Mouse (Mus musculus) lung, adult 2 months (tissue): Measurements from ENCODE around the gene Baiap2. TPM values are rescaled to one million over a fixed set of nuclear protein-coding genes. Genes with fewer than 3 reads are reported as not detected.
A peak's percentile ranks its signal among the peaks of the same experiment; 100 is the strongest.

Experiments used
- DNase-seq: peaks from one replicate; pipeline ENCODE4 v3.0.0; 2022
- H3K4me1 ChIP-seq: fragments of 200-500 bp; 2 replicates; pipeline ENCODE4 v1.6.1; 2011; ENCODE audit warnings: low read length; ENCODE audit not compliant: control insufficient read depth, insufficient read depth
- H3K4me3 ChIP-seq: fragments of 200-500 bp; replicated peaks from 2 replicates; pipeline ENCODE3; 2011; ENCODE audit warnings: low read depth, mild to moderate bottlenecking, control low read depth, low read length; ENCODE audit errors: extremely low read depth
- CTCF ChIP-seq: fragments of 200-500 bp; IDR thresholded peaks from 2 replicates; pipeline ENCODE4 v1.5.1; 2011; ENCODE audit warnings: mild to moderate bottlenecking, low read length, control low read depth; ENCODE audit not compliant: insufficient read depth
- POLR2A ChIP-seq: fragments of 200-500 bp; IDR thresholded peaks from 2 replicates; pipeline ENCODE4 v1.6.1; 2011; ENCODE audit warnings: low read depth, mild to moderate bottlenecking, control low read depth, low read length, borderline replicate concordance; ENCODE audit errors: extremely low read depth
- WGBS: fragments of 180-500 bp; shearing (Covaris S2); methylation state at CpG from one replicate; pipeline ENCODE4 v1.1.7; 2018; 5-methylcytosine and 5-hydroxymethylcytosine counted together
- polyA plus RNA-seq: library from polyadenylated mRNA; depleted of rRNA; stranded (reverse); fragments of >200 nt; gene quantifications from 2 replicates; pipeline ENCODE4 v1.2.3, GENCODE M21; 2012

Gene Baiap2
- polyA plus RNA-seq, 1 experiment: 83.7 TPM

GRCm38 (mm10) chr11:119983151-119983550, 40.6 kb downstream of the Baiap2 start:
- H3K4me3 ChIP-seq: no peak overlapping the region
- WGBS: 59% methylated on average over 2 of the region's 2 CpGs
- H3K4me1 ChIP-seq: peaks cover 15% of the 10 kb centered on the region
- DNase-seq: no peak
- TF ChIP-seq CTCF: no peak

GRCm38 (mm10) chr11:119986751-119987425, 44.3 kb downstream of the Baiap2 start:
- H3K4me1 ChIP-seq: peaks cover 37% of the 10 kb centered on the region
- DNase-seq: no peak
- no peak for TF ChIP-seq POLR2A
- no peak for TF ChIP-seq CTCF
- 84% methylated on average over 9 of the region's 9 CpGs for WGBS
- H3K4me3 ChIP-seq: no peak overlapping the region

- TF ChIP-seq CTCF (no peak), POLR2A (no peak)
- DNase-seq: no peak
- H3K4me1 ChIP-seq: peaks cover 34% of the 10 kb centered on the region
- H3K4me3 ChIP-seq: no peak overlapping the region
- WGBS: 59% methylated on average over 7 of the region's 7 CpGs
Observed at GRCm38 (mm10) chr11:119987876-119988275, 45.3 kb downstream of the Baiap2 start.

- 69% methylated on average over 7 of the region's 7 CpGs for WGBS
- TF ChIP-seq CTCF: no peak
- TF ChIP-seq POLR2A: no peak
Observed at GRCm38 (mm10) chr11:119988391-119988790, 45.8 kb downstream of the Baiap2 start.

GRCm38 (mm10) chr11:119989115-119989564, 46.6 kb downstream of the Baiap2 start:
- Histone ChIP-seq H3K4me1 (peaks cover 33% of the 10 kb centered on the region), H3K4me3 (no peak overlapping the region)
- 25% methylated on average over 10 of the region's 10 CpGs for WGBS
- TF ChIP-seq CTCF (no peak), POLR2A (no peak)
- DNase-seq: peak; percentile 42

More at GRCm38 (mm10) chr11:119988391-119988790, 45.8 kb downstream of the Baiap2 start:
- peaks cover 33% of the 10 kb centered on the region for H3K4me1 ChIP-seq
- no peak overlapping the region for H3K4me3 ChIP-seq
- DNase-seq: no peak

GRCm38 (mm10) chr11:119990658-119991337, 48.2 kb downstream of the Baiap2 start:
- H3K4me3 ChIP-seq: no peak overlapping the region
- no peak for TF ChIP-seq POLR2A
- no peak for TF ChIP-seq CTCF
- DNase-seq: peak; percentile 42
- WGBS: 47% methylated on average over 10 of the region's 10 CpGs
- H3K4me1 ChIP-seq: peaks cover 30% of the 10 kb centered on the region

- H3K4me1 ChIP-seq: peaks cover 30% of the 10 kb centered on the region
- H3K4me3 ChIP-seq: no peak overlapping the region
- peak; percentile 89 for DNase-seq
- WGBS: 8% methylated on average over 10 of the region's 10 CpGs
- TF ChIP-seq CTCF (peak; percentile 82), POLR2A (no peak)
Observed at GRCm38 (mm10) chr11:119991338-119991678, 48.7 kb downstream of the Baiap2 start.

- DNase-seq: no peak
- Histone ChIP-seq H3K4me1 (no peaks in the 10 kb centered on the region), H3K4me3 (no peak overlapping the region)
- TF ChIP-seq CTCF (no peak), POLR2A (no peak)
- WGBS: 84% methylated on average over 16 of the region's 16 CpGs
Observed at GRCm38 (mm10) chr11:119997351-119997750, 54.8 kb downstream of the Baiap2 start.

- WGBS: 82% methylated on average over 5 of the region's 5 CpGs
- Histone ChIP-seq H3K4me3 (no peak overlapping the region), H3K4me1 (no peaks in the 10 kb centered on the region)
- TF ChIP-seq POLR2A (no peak), CTCF (no peak)
- DNase-seq: no peak
Observed at GRCm38 (mm10) chr11:120002041-120002440, 59.5 kb downstream of the Baiap2 start.
